Mouse (Mus musculus): Measurements from ENCODE around the gene Rftn1.

DNA sequence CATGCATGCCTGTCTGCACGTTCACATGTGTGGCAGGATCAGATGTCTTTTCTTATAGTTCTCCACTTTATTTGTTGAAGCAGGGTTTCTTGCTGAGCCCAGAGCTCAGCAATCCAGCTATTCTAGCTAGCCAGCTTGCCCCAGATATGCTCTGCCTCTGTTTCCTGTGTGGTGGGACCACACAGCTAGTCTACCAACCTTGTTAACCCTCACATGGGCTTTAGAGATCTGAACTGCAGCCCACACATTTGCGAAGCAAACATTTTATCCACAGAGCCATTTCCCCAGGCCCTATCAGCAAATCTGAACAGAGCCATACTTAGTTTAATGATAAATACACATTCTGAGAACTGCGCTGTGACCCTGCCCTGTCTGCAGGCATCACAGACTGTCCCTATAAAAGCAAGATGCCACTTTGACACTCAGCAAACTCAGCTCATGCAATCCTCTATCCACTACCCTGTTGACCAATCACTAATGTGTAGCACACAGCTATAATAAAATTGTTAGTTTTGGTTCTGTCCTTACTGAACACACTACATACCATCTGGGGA, 65.2 kb downstream of the Rftn1 start:
- TF ChIP-seq POLR2A (IDR thresholded peaks at IDR 0.05; ENCODE audit: extremely low read depth, insufficient read depth, low read length) (no peak), CTCF (IDR thresholded peaks at IDR 0.05; ENCODE audit: extremely low read depth, insufficient read depth, low read length) (no peak)
